Mouse (Mus musculus) kidney, postnatal 0 days (tissue): ENCODE results near the gene Nckap5. TPM values are rescaled to one million over a fixed set of nuclear protein-coding genes. Genes with fewer than 3 reads are reported as not detected.
"Not testable (repeated sequence)": the region's sequence is repeated elsewhere in the genome, so short reads cannot be mapped to it uniquely, and the experiment has no call there.

Source experiments
- ATAC-seq: fragments of 200-750 bp; cut with Nextera tagmentation; replicated peaks from 2 replicates; pipeline ENCODE4 v1.8.0; 2017; ENCODE audit warnings: low read depth, moderate number of reproducible peaks, moderate TSS enrichment, moderate library complexity; ENCODE audit not compliant: low FRiP score
- DNase-seq: peaks from one replicate; pipeline ENCODE4 v3.0.0-alpha.2; 2016; ENCODE audit warnings: low spot score
- H3K27ac ChIP-seq: fragments of 300-500 bp; sonication (generic); 2 replicates; pipeline ENCODE4 v1.5.1; 2014; ENCODE audit warnings: mild to moderate bottlenecking
- H3K27me3 ChIP-seq: fragments of 300-500 bp; sonication (generic); 2 replicates; pipeline ENCODE4 v1.6.1; 2014; ENCODE audit warnings: low read length, mixed read lengths; ENCODE audit not compliant: insufficient read depth
- H3K36me3 ChIP-seq: fragments of 300-500 bp; sonication (generic); 2 replicates; pipeline ENCODE4 v1.6.1; 2014; ENCODE audit warnings: low read length, mixed read lengths; ENCODE audit not compliant: insufficient read depth
- H3K4me1 ChIP-seq: fragments of 300-500 bp; sonication (generic); replicated peaks from 2 replicates; pipeline ENCODE4 v1.6.1; 2014; ENCODE audit warnings: antibody characterized with exemption, low read length, mixed read lengths; ENCODE audit not compliant: insufficient read depth
- H3K4me2 ChIP-seq: fragments of 300-500 bp; sonication (generic); 2 replicates; pipeline ENCODE4 v1.6.1; 2014; ENCODE audit warnings: mild to moderate bottlenecking, low read length, moderate library complexity, mixed read lengths
- H3K4me3 ChIP-seq: fragments of 300-500 bp; sonication (generic); replicated peaks from 2 replicates; pipeline ENCODE4 v1.5.1; 2014; ENCODE audit warnings: low read depth, low read length
- H3K9ac ChIP-seq: fragments of 300-500 bp; sonication (generic); 2 replicates; pipeline ENCODE4 v1.6.1; 2014; ENCODE audit warnings: low read depth, low read length
- H3K9me3 ChIP-seq: fragments of 300-500 bp; sonication (generic); replicated peaks from 2 replicates; pipeline ENCODE4 v1.6.1; 2016; ENCODE audit warnings: low read length, inconsistent platforms, mixed read lengths
- CTCF ChIP-seq: IDR thresholded peaks from 2 replicates; pipeline ENCODE4 v1.5.1; 2016; ENCODE audit warnings: antibody characterized with exemption, low read depth, mild to moderate bottlenecking, moderate library complexity
- WGBS: fragments of 180-500 bp; shearing (Covaris S2); extraction: QIAGEN DNeasy Blood & Tissue Kit; methylation state at CpG from one replicate; pipeline ENCODE4 v1.1.7; 2014; 5-methylcytosine and 5-hydroxymethylcytosine counted together
- polyA plus RNA-seq: library from polyadenylated mRNA; unstranded; fragments of >200 nt; fragmentation: Nextera tagmentation; extraction: Ambion mirVana; gene quantifications from 2 replicates; pipeline ENCODE4 v1.2.1, GENCODE M21; 2015

The Nckap5 gene
- polyA plus RNA-seq, 1 experiment from 2014 or later: 4.0 TPM

DNA sequence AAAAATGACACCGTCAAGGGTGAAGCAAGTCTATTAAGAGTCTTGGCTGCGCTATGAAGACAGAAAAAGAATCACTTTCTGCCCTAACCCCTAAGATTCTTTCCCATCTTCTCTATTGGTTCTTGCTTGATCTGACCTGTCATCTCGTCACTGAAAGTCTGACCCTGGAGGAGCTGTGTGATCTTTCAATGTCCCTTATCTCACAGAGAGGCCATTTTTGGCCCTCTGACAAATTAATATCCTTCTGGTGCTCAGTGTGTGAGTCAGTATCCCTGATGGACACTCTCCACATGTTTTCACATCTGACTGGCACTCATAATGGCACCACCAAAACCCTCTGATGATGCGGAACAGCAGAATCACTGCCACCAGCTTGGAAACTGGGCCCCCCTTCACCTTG, 736.3 kb downstream of the Nckap5 start:
- H3K4me1 ChIP-seq: no peaks in the 10 kb centered on the region
- no peak for TF ChIP-seq CTCF
- no peaks in the 10 kb centered on the region for H3K27me3 ChIP-seq
- H3K36me3 ChIP-seq: no peaks in the 10 kb centered on the region
- H3K9me3 ChIP-seq: no peaks in the 10 kb centered on the region
- no peak overlapping the region for H3K4me2 ChIP-seq
- WGBS: 79% methylated on average over 4 of the region's 4 CpGs
- DNase-seq (no peak), ATAC-seq (no peak)
- H3K4me3 ChIP-seq: no peak overlapping the region
- no peak overlapping the region for H3K9ac ChIP-seq
- no peak overlapping the region for H3K27ac ChIP-seq

DNA sequence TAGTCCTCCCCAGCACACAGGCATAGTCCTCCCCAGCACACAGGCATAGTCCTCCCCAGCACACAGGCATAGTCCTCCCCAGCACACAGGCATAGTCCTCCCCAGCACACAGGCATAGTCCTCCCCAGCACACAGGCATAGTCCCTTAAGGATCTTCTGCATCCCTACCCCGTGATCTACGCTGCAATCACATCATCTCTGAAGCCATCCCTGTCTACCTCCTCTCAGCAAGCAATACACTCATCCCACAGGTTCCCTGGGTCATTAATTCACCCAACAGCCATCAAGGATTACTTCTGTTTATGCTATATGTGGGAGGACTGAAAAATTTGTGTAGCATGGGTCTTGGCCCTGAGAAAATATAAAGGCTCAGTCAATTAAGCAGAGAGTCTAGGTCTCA, 738.6 kb downstream of the Nckap5 start:
- not testable (repeated sequence) for H3K4me2 ChIP-seq, ATAC-seq, H3K9ac ChIP-seq, H3K4me1 ChIP-seq, DNase-seq, H3K4me3 ChIP-seq, H3K27me3 ChIP-seq, H3K36me3 ChIP-seq, H3K27ac ChIP-seq, H3K9me3 ChIP-seq
- WGBS: 73% methylated on average over 2 of the region's 2 CpGs

DNA sequence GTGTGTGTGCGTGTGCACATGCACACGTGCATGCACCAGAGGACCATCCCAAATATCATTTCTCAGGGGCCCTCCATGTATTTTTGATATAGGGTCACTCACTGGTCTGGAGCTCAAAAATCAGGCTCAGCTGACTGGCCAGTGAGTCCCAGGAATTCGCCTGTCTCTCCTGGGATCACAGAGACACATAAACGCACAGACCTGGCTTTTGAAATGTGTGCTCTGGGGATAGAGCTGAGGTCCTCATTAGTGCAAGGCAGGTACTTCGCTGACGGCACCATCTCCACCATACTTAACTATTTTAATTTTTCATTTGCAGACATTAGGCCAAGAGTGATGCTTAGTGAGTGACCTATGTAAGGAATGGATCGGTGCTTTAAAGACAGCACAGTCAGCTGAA, 743.4 kb downstream of the Nckap5 start:
- H3K9me3 ChIP-seq: no peaks in the 10 kb centered on the region
- no peak for DNase-seq
- no peak overlapping the region for H3K9ac ChIP-seq
- H3K36me3 ChIP-seq: no peaks in the 10 kb centered on the region
- H3K4me1 ChIP-seq: no peaks in the 10 kb centered on the region
- H3K4me3 ChIP-seq: no peak overlapping the region
- WGBS: 78% methylated on average over 7 of the region's 7 CpGs
- no peaks in the 10 kb centered on the region for H3K27me3 ChIP-seq
- no peak overlapping the region for H3K27ac ChIP-seq
- no peak overlapping the region for H3K4me2 ChIP-seq
- TF ChIP-seq CTCF: no peak
- no peak for ATAC-seq

DNA sequence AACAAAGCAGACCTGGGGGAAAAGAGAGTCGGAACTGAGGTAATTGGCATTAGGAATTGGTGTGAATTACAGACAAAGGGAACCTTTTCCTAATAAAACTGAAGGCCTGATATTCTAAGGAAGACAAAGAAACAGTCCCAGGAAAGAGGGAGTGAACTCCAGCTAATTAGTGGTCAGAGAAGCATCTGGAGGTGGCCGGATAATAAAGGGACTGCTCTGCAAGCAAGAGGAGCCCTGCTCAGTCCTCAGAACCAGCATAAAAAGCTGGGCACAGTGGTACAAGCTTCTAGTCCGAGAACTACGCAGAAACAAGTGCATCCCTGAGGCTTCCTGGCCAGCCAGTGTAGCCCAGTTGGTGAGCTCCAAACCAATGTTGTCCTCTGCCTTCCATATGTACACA, 754.3 kb downstream of the Nckap5 start:
- no peak overlapping the region for H3K4me2 ChIP-seq
- H3K36me3 ChIP-seq: no peaks in the 10 kb centered on the region
- H3K4me1 ChIP-seq: no peaks in the 10 kb centered on the region
- H3K9ac ChIP-seq: no peak overlapping the region
- DNase-seq (no peak), ATAC-seq (no peak)
- no peak overlapping the region for H3K27ac ChIP-seq
- WGBS: 36% methylated on average over 4 of the region's 4 CpGs
- H3K4me3 ChIP-seq: no peak overlapping the region
- TF ChIP-seq CTCF: no peak
- H3K27me3 ChIP-seq: no peaks in the 10 kb centered on the region
- H3K9me3 ChIP-seq: no peaks in the 10 kb centered on the region

DNA sequence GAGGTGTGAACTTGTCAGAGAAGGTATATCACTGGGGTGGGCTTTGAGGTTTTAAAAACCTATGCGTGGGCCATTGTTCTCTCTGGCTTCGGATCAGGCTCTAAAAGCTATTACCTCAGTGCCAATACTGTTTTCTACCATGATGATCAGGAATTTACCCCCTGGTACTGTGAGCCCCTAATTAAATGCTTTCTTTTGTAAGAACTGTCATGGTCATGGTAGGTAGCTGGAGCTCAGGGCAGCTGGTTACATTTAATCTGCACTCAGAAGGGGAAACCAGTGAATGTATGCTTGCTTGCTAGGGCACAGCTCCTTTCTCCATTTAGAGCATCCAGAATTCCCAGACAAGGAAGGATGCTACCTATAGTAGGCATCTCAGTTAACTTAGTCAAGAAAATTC, 759.7 kb downstream of the Nckap5 start:
- no peak overlapping the region for H3K9ac ChIP-seq
- ATAC-seq: no peak
- H3K9me3 ChIP-seq: no peaks in the 10 kb centered on the region
- 69% methylated on average over 2 of the region's 2 CpGs for WGBS
- TF ChIP-seq CTCF: no peak
- H3K4me2 ChIP-seq: no peak overlapping the region
- no peaks in the 10 kb centered on the region for H3K4me1 ChIP-seq
- no peak overlapping the region for H3K4me3 ChIP-seq
- no peak overlapping the region for H3K27ac ChIP-seq
- no peak for DNase-seq
- no peaks in the 10 kb centered on the region for H3K27me3 ChIP-seq
- no peaks in the 10 kb centered on the region for H3K36me3 ChIP-seq

DNA sequence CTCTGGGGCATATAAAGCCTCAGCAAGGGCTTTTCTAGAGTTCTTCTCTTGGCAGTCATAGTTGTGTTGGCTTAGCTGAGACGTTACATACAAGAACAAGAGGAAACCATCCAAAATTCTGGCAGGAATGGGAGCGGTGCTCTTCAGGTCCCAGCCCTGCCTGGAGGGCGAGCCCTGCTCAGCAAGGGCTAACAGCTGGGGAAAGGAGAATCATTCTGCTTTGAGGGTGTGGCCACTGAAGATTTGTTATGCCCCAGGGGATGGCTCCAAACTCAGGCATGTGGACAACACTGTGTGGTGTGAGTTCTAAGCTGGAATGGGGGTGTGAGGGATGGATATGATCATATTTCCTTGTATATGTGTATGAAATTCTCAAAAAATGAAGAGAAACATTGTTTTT, 779.1 kb downstream of the Nckap5 start:
- Histone ChIP-seq H3K27me3 (no peaks in the 10 kb centered on the region), H3K27ac (no peak overlapping the region), H3K9me3 (no peaks in the 10 kb centered on the region), H3K9ac (no peak overlapping the region), H3K4me3 (no peak overlapping the region), H3K4me2 (no peak overlapping the region), H3K36me3 (no peaks in the 10 kb centered on the region), H3K4me1 (no peaks in the 10 kb centered on the region)
- DNase-seq (no peak), ATAC-seq (no peak)
- WGBS: 55% methylated on average over 3 of the region's 3 CpGs
- TF ChIP-seq CTCF: no peak

DNA sequence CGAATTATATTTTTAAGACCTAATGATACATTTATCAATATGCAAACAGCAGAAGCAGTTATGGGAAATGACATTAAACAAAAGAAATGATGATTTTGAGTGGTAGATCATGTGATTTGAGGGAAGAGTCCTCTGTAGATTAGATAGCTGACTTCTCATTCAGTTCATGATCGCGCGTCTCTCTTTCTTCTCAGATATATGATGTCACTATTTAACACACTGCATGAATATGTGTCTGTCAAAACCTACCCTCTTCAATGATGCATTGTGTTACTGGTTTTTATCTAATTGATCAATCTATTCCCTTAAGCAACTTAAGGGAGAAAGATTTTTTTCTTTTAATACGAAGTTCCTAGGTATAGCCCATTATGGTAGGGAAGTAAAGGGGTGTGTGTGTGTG, 787.7 kb downstream of the Nckap5 start:
- 93% methylated on average over 5 of the region's 5 CpGs for WGBS
- Histone ChIP-seq H3K27ac (no peak overlapping the region), H3K9me3 (no peaks in the 10 kb centered on the region), H3K4me2 (no peak overlapping the region), H3K27me3 (no peaks in the 10 kb centered on the region), H3K36me3 (no peaks in the 10 kb centered on the region), H3K4me3 (no peak overlapping the region), H3K4me1 (no peaks in the 10 kb centered on the region), H3K9ac (no peak overlapping the region)
- DNase-seq (no peak), ATAC-seq (no peak)
- no peak for TF ChIP-seq CTCF
